Mouse (Mus musculus) urinary bladder, adult 18-20 months (tissue): ENCODE data around the gene Cers6.

Experiments
- DNase-seq, 2 experiments: peaks; one replicate each; pipeline ENCODE4 v3.0.0; 2022; ENCODE audit warnings: low spot score in 2 of 2, mixed read lengths in 2 of 2

Gene Cers6

DNA sequence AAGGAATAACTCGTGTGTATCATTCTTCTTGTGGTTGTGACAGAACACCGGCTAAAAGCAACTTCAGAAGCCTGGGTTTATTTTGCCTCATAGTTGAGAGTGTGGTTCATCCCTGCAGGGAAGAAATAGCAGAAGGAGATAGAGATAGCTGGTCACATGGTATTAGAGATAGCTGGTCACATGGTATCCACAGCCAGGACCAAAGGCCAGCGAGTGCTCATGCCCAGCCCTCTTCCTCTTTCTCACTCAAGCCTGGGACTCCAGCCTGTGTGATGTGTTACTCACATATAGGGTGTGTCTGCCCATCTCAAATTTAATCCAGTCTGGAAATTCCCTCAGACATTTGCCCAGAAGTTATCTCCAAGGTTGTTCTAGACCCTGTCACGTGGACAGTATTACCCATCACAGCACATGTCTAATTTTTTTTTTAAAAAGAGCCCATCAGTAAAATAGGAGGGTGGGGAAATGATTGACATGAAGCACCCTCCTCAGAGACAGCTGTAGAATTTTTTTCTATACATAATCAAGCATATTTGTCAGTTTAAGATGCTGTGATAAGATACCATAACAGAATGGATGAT is 17.9 kb downstream of the Cers6 start:
- no peak for DNase-seq

- DNase-seq: no peak
Measured at GRCm38 (mm10) chr2:68884573-68884972, 23.3 kb downstream of the Cers6 start.

- no peak for DNase-seq
Measured at GRCm38 (mm10) chr2:68885206-68885605, 24.0 kb downstream of the Cers6 start.

- no peak for DNase-seq
Measured at GRCm38 (mm10) chr2:68885766-68886496, 24.7 kb downstream of the Cers6 start.

GRCm38 (mm10) chr2:68886661-68887060 is 25.4 kb downstream of the Cers6 start:
- DNase-seq: no peak

- no peak for DNase-seq
Measured at GRCm38 (mm10) chr2:68888094-68888705, 27.0 kb downstream of the Cers6 start.

- DNase-seq: no peak
Measured at GRCm38 (mm10) chr2:68889661-68890170, 28.5 kb downstream of the Cers6 start.

DNA sequence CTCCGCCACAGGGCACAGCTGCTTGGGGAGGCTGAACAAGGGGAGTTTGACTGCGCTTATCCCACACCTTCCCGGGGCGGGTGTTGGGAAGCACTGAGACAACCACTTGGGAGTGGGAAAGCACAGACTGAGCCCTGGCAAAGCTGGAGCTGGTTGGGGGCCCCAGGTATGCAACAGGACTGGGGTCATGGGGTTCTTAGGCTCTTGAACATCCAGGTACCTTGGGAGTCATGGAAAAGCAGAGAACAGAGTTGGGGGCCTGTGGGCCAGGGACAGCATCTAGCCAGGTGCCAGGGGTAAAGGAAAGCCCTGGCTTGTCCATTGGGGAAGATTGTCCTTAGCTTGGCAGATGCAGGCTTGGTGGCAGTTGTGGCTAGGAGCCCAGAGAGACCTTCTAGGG is 31.2 kb downstream of the Cers6 start:
- DNase-seq: no peak

- no peak for DNase-seq
Measured at GRCm38 (mm10) chr2:68895044-68895764, 34.0 kb downstream of the Cers6 start.

GRCm38 (mm10) chr2:68896196-68896595 is 35.0 kb downstream of the Cers6 start:
- no peak for DNase-seq

DNA sequence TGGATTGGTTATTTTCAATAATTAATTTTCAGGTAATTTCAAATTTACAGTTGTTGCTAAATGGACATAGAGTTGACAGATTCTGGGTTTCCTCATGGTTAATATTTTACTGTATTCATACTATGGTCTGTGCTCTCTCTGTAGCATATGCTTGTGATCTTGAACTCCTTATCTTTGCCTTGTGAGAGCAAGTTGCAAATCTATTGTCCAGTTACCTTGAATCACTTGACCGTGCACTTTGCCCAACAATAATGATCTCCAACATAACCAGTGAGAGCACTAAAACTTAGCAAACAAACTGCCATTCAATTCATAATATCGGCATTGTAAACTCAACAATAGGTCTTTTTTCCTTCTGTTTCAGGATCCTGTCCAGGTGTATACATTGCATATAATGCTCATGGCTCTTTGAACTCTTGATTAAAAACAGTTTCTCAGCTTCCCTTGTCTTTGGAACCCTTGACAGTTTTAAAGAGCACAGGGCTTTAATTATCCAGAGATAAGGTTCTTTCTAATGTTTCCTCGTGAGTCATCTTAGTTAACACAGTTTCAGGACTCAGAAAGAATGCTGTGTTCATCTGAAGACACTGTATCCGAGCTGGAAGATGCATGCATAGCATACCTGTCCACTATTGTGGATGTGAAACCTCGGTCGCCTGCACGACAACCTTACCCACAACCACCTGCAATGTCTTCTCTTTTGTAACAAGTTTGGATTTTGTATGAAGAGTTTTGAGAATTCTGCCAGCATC is 38.7 kb downstream of the Cers6 start:
- DNase-seq: no peak

DNA sequence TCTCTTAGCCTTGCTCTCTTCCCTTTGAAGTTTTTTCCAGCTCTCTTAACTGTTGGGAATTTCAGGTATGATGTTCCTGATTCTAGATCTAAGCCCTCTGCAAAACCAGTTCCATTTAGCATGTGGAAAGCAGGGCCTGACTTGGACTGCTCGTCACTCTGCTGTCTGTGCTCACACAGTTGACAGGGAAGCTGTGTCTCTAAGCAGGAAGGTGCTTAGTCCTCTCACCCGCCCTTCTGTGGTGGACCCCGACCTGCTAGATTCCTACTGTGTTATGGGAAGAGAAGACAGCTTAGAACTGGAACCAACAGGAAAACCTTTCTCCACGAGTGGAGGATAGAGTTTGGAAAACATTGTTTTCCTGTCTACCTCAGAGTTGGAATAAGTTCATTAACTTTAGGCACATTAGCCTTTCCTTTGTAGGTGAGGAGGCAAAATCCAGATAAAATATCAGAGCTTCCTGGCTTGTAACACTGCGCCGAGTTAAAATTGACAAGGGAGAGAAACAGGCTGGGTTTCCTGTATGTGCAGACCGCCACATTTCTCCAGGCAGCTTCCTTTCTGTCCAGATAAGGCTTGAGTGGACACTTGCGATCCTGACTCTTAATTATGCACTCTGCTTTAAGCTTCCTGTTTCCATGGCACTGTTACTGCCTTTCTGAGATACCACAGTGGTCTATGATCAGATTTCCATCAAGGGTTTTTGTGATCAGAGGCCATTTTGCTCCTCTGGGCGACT is 39.6 kb downstream of the Cers6 start:
- DNase-seq: no peak

DNA sequence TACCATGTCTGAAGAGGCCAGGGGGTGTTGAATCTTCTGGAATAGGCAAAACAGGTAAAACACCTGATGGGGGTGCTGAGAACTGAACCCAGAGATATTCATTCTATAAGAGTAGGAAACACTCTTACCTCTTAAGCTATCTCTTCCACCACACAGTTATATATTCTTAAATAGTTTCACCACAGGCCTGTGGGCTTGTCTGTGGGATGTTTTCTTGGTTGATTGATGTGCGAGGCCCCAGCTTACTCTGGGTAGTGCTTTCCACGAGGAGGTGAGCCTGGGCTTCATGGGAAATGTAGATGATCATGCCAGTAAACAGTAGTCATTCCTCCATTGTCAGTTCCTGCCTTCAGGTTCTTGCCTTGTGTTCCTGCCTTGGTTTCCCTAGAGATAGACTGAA is 40.5 kb downstream of the Cers6 start:
- no peak for DNase-seq

GRCm38 (mm10) chr2:68902546-68902945 is 41.3 kb downstream of the Cers6 start:
- DNase-seq: no peak

GRCm38 (mm10) chr2:68906921-68907320 is 45.7 kb downstream of the Cers6 start:
- no peak for DNase-seq

DNA sequence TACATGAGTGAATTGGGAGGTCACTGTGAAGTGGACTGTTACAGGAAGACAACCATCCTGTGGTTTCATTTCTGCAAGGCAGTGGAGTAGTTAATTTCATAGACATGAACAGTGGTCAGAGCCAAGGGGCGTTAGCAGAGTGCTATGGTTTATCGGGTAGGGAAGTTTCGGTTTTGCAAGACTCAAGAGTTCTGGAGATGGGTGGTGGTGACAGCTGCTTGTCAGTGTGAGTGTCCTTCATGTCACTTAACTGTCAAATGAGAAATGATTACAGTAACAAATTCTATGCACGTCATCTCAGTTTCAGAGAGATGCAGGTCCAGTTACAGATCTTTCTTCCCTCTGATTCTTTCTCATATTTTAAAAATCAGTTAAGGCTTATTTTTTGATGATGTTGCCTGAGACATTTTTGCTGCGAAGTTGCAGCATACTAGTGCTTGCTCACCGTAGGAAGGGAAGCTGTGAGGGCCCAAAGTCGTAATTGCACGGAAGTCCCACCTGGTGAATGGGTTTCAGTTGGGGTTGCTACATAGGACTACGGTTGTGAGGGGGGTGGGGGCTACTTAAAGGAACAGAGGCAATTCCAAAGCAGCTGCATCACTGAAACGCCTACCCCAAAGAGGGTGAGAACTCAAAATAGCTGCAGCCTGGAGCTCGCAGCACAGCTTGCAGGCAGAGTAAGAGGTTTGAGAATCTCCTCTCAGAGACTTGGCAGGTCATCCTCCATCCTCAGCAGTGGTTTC is 46.7 kb downstream of the Cers6 start:
- DNase-seq: no peak

DNA sequence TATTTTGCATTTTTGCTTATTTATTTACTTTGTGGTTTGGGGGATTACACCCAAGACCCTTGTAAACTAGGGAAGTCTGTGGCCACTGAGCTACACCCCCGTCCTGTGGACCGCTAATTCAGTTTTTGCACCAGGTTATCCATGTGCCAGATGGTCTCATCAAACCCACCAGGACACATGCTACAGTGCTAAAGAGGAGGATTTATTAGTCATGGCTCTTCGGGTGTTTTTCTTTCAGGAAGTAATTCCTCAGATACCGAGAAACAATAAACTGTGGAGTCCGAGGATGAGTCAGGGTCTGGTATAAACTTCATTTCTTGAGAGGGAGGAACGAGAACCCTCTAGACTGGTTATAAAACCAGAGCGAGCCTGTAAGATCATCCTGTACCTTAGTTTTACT is 49.5 kb downstream of the Cers6 start:
- no peak for DNase-seq

GRCm38 (mm10) chr2:68911587-68912483 is 50.6 kb downstream of the Cers6 start:
- DNase-seq: no peak

DNA sequence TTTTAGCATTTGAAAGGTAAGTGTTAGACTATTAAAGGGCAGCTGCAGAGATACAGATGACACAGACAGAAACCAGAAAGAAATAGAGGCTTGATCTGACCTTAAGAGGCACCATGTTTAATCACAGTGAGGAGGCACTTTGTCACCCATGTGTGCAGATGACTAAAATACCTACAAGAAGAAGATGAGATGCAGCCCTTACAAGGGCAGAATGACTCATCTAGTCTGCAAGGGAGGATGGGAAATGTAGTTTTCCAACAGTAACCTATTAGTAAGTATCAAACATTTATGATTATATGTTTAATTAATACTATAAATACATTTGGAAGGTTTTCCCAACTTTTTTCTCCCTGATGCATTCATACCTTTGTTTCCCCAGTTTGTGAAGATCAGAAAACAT is 54.5 kb downstream of the Cers6 start:
- no peak for DNase-seq
